Mouse (Mus musculus): Measurements from ENCODE around the gene AC124502.3. TPM values are rescaled to one million over a fixed set of nuclear protein-coding genes. Genes with fewer than 3 reads are reported as not detected.

The AC124502.3 gene
- total RNA-seq, 2 experiments from 2014 or later = 0.29 TPM; not detected in 1

Other genes with a start within 250 kb of the AC124502.3 start
- 10 to 100 TPM; 53.3 to 68.4 TPM for gene Rbm4, start 245.0 kb upstream of the AC124502.3 start, total RNA-seq (2021)
- 10 to 100 TPM; 15.4 to 22.9 TPM for gene Gm21992, start 227.3 kb upstream of the AC124502.3 start, total RNA-seq (2021)
- 10 to 100 TPM; 33.6 to 46.1 TPM for gene Rbm14, start 227.3 kb upstream of the AC124502.3 start, total RNA-seq (2021)
- gene Ccs, start 199.6 kb upstream of the AC124502.3 start, total RNA-seq (2021) = 10 to 100 TPM; 40.7 to 44.0 TPM
- gene Ccdc87, start 199.5 kb upstream of the AC124502.3 start, total RNA-seq (2021) = under 1 TPM in 1 of 2 experiments, not detected in 1; 0.07 TPM
- 10 to 100 TPM; 38.9 to 40.9 TPM for gene Ctsf, start 183.8 kb upstream of the AC124502.3 start, total RNA-seq (2021)
- 1,000 to 10,000 TPM; 1,624 to 1,725 TPM for gene Actn3, start 161.0 kb upstream of the AC124502.3 start, total RNA-seq (2021)
- gene Zdhhc24, start 160.2 kb upstream of the AC124502.3 start, total RNA-seq (2021) = 1 to 10 TPM; 6.3 to 7.1 TPM
- gene Bbs1, start 132.3 kb upstream of the AC124502.3 start, total RNA-seq (2021) = 1 to 10 TPM; 3.3 to 4.2 TPM
- gene Dpp3, start 110.6 kb upstream of the AC124502.3 start, total RNA-seq (2021) = 10 to 100 TPM; 53.2 to 58.1 TPM
- gene Peli3, start 95.8 kb upstream of the AC124502.3 start, total RNA-seq (2021) = 1 to 10 TPM; 1.7 to 2.2 TPM
- 10 to 100 TPM; 54.4 to 60.4 TPM for gene Mrpl11, start 76.7 kb upstream of the AC124502.3 start, total RNA-seq (2021)
- gene Npas4, start 48.6 kb upstream of the AC124502.3 start, total RNA-seq (2021) = under 1 TPM; 0.10 to 0.20 TPM
- 1 to 10 TPM; 8.7 to 9.2 TPM for gene Slc29a2, start 15.0 kb upstream of the AC124502.3 start, total RNA-seq (2021)
- gene B4gat1, start 65 bp upstream of the AC124502.3 start, total RNA-seq (2021) = 10 to 100 TPM; 28.5 to 31.4 TPM
- 10 to 100 TPM; 18.3 to 19.6 TPM for gene Brms1, start 2.5 kb downstream of the AC124502.3 start, total RNA-seq (2021)
- gene Rin1, start 11.6 kb downstream of the AC124502.3 start, total RNA-seq (2021) = 1 to 10 TPM; 3.4 to 3.5 TPM
- 100 to 1,000 TPM; 108 to 113 TPM for gene Cd248, start 29.2 kb downstream of the AC124502.3 start, total RNA-seq (2021)
- under 1 TPM; 0.29 to 0.34 TPM for gene Tmem151a, start 46.6 kb downstream of the AC124502.3 start, total RNA-seq (2021)
- gene Yif1a, start 49.6 kb downstream of the AC124502.3 start, total RNA-seq (2021) = 10 to 100 TPM; 57.9 to 59.6 TPM
- gene Cnih2, start 59.6 kb downstream of the AC124502.3 start, total RNA-seq (2021) = 1 to 10 TPM; 1.3 to 1.9 TPM
- gene Rab1b, start 68.2 kb downstream of the AC124502.3 start, total RNA-seq (2021) = 100 to 1,000 TPM; 136 to 144 TPM
- gene Klc2, start 79.7 kb downstream of the AC124502.3 start, total RNA-seq (2021) = 10 to 100 TPM; 22.8 to 24.0 TPM
- gene Pacs1, start 234.2 kb downstream of the AC124502.3 start, total RNA-seq (2021) = 10 to 100 TPM; 19.0 to 20.4 TPM